28 mouse cellular contexts compared by ENCODE assay signal in the genomic region with DNA sequence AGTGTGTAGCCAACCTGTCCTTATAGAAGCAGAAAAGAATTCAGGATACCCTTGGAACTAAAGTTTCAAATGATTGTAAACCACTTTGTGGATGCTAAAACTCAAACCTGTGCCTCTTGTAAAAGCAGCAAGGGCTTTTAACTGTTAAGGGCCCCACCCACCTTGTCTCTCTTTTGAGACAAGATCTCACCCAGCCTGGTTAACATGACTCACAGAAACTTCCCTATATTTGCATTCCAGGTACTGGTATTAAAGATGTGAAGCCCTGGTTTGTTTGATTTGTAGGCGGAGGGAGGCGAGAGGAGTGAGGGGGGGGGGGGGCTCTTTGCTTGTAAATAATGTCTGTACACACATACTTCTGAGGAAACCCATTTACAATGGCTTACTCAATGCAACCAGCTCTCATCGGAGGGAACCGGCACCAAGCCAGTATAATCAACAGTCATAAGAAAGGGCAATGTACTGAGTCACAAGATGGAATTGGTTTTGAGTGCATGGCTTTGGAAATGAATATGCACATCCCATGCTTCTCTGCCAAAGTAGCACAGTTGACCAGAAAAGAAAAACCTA. TPM values are rescaled to one million over a fixed set of nuclear protein-coding genes. Genes with fewer than 3 reads are reported as not detected.
DNase-seq lines count a peak whose midpoint lies in the region; ATAC-seq and TF ChIP-seq lines count a peak whose summit lies in the region.
"Had no signal": no experiment of that assay in that cellular context is flagged by ENCODE, and none has a peak within 500 bp of the region (broad histone marks: within the 10 kb centered on the region; RNA-seq: fewer than 3 reads in every experiment).

No protein-coding gene starts in this region.

- peak; percentile 33; the same call in 1 of the 2 replicates for ATAC-seq in lung, postnatal 0 days
- ATAC-seq in stomach, embryonic 15.5 days (ENCODE audit: insufficient read depth, low FRiP score, low read depth), result peak; percentile 66; the same call in 1 of the 2 replicates
- ATAC-seq: CD4-positive, CD25-positive, alpha-beta regulatory T cell, adult 4 months; hindbrain, embryonic 16.5 days; liver, embryonic 12.5 days; liver, postnatal 0 days had no signal

- H3K9ac ChIP-seq in lung, postnatal 0 days (replicated peaks; ENCODE audit: low read depth), result no peak overlapping the region
- H3K9ac ChIP-seq in stomach, embryonic 15.5 days, result no peak overlapping the region
- H3K9ac ChIP-seq: embryonic facial prominence, embryonic 12.5 days; heart, embryonic 13.5 days; liver, embryonic 12.5 days; liver, postnatal 0 days; midbrain, embryonic 12.5 days; neural tube, embryonic 13.5 days had no signal

- no peak overlapping the region for H3K4me2 ChIP-seq in lung, postnatal 0 days (replicated peaks; ENCODE audit: low read depth, low read length)
- H3K4me2 ChIP-seq in stomach, embryonic 15.5 days, result no peak overlapping the region
- H3K4me2 ChIP-seq: embryonic facial prominence, embryonic 12.5 days; heart, embryonic 13.5 days; liver, embryonic 12.5 days; midbrain, embryonic 12.5 days; neural tube, embryonic 13.5 days had no signal

- H3K4me3 ChIP-seq in lung, postnatal 0 days (ENCODE audit: low read depth, low read length), result no peak overlapping the region
- H3K4me3 ChIP-seq in C2C12 (ENCODE audit: insufficient read depth, poor library complexity, severe bottlenecking), result no peak overlapping the region
- H3K4me3 ChIP-seq in embryonic fibroblast, embryonic 13.5 days (ENCODE audit: insufficient read depth, low read length), result no peak overlapping the region
- H3K4me3 ChIP-seq in stomach, embryonic 15.5 days (replicated peaks), result no peak overlapping the region
- H3K4me3 ChIP-seq: embryonic facial prominence, embryonic 12.5 days; heart, embryonic 13.5 days; hindbrain, embryonic 10.5 days; liver, embryonic 12.5 days; midbrain, embryonic 12.5 days; neural tube, embryonic 13.5 days had no signal

- intact Hi-C loops in heart, postnatal 10 days (cut with DNase I), result no loop called here

- H3ac ChIP-seq in C2C12 (ENCODE audit: control insufficient read depth, insufficient read length, low read depth), result no peak overlapping the region

- no peak for TF ChIP-seq CTCF in lung, postnatal 0 days (IDR thresholded peaks at IDR 0.05)
- TF ChIP-seq CTCF in C2C12 (IDR thresholded peaks at IDR 0.05; ENCODE audit: control insufficient read depth, insufficient read depth, insufficient read length), result no peak
- TF ChIP-seq CTCF in embryonic fibroblast, embryonic 13.5 days (IDR thresholded peaks at IDR 0.05; ENCODE audit: borderline replicate concordance, insufficient read depth, low read length), result no peak

- no peaks in the 10 kb centered on the region for H3K79me2 ChIP-seq in C2C12 (ENCODE audit: control insufficient read depth, insufficient read depth)

- TF ChIP-seq POLR2A in embryonic fibroblast, embryonic 13.5 days (IDR thresholded peaks at IDR 0.05; ENCODE audit: low read depth, low read length), result no peak

- no peaks in the 10 kb centered on the region for H3K36me3 ChIP-seq in lung, postnatal 0 days (ENCODE audit: insufficient read depth, low read length)
- no peaks in the 10 kb centered on the region for H3K36me3 ChIP-seq in C2C12 (ENCODE audit: control insufficient read depth, insufficient read depth)
- no peaks in the 10 kb centered on the region for H3K36me3 ChIP-seq in stomach, embryonic 15.5 days
- H3K36me3 ChIP-seq: embryonic facial prominence, embryonic 12.5 days; heart, embryonic 13.5 days; hindbrain, embryonic 10.5 days; liver, embryonic 12.5 days; midbrain, embryonic 12.5 days; neural tube, embryonic 13.5 days had no signal

- H3K9me3 ChIP-seq in lung, postnatal 0 days (ENCODE audit: low read length), result no peaks in the 10 kb centered on the region
- no peaks in the 10 kb centered on the region for H3K9me3 ChIP-seq in stomach, embryonic 15.5 days
- H3K9me3 ChIP-seq: embryonic facial prominence, embryonic 12.5 days; hindbrain, embryonic 10.5 days; liver, embryonic 12.5 days; neural tube, embryonic 13.5 days had no signal

- WGBS in lung, postnatal 0 days, result 57% methylated on average over 4 of the region's 4 CpGs
- 66% methylated on average over 4 of the region's 4 CpGs for WGBS in stomach, embryonic 15.5 days

- no peaks in the 10 kb centered on the region for H3K79me3 ChIP-seq in C2C12 (ENCODE audit: low read depth)

- H3K27ac ChIP-seq in lung, postnatal 0 days (ENCODE audit: low read length), result no peak overlapping the region
- H3K27ac ChIP-seq in embryonic fibroblast, embryonic 13.5 days (ENCODE audit: insufficient read depth, low read length), result peak overlapping the region; percentile 26
- H3K27ac ChIP-seq in stomach, embryonic 15.5 days, result no peak overlapping the region
- H3K27ac ChIP-seq: embryonic facial prominence, embryonic 12.5 days; heart, embryonic 13.5 days; hindbrain, embryonic 10.5 days; liver, embryonic 12.5 days; midbrain, embryonic 12.5 days; neural tube, embryonic 13.5 days had no signal

- peak; percentile 15 for DNase-seq in lung, postnatal 0 days (ENCODE audit: low spot score)
- DNase-seq in lung, postnatal 14 days, result no peak
- DNase-seq in cerebellum, adult 11 months, result no peak
- no peak for DNase-seq in heart, postnatal 10 days
- DNase-seq: adrenal gland, adult 8-10 months; cerebellum, adult 9-10 months; embryo, embryonic 11 days; gastrocnemius, postnatal 10 days; heart, postnatal 14 days; kidney, adult 9 months; kidney, postnatal 10 days; layer of hippocampus, postnatal 36 days; left cerebral cortex, postnatal 4 days; liver, postnatal 0 days; thymus, adult 18-20 months; thymus, postnatal 36 days had no signal

- no peaks in the 10 kb centered on the region for H3K4me1 ChIP-seq in lung, postnatal 0 days (ENCODE audit: insufficient read depth, low read depth, low read length)
- H3K4me1 ChIP-seq in embryonic fibroblast, embryonic 13.5 days (ENCODE audit: control insufficient read depth, insufficient read depth, low read length), result no peaks in the 10 kb centered on the region
- H3K4me1 ChIP-seq in stomach, embryonic 15.5 days, result no peaks in the 10 kb centered on the region
- H3K4me1 ChIP-seq: embryonic facial prominence, embryonic 12.5 days; heart, embryonic 13.5 days; liver, embryonic 12.5 days; midbrain, embryonic 12.5 days; neural tube, embryonic 13.5 days had no signal

- H3K27me3 ChIP-seq in lung, postnatal 0 days (replicated peaks; ENCODE audit: insufficient read depth, low read length), result no peaks in the 10 kb centered on the region
- H3K27me3 ChIP-seq in C2C12 (ENCODE audit: control insufficient read depth, insufficient read depth, insufficient read length), result no peaks in the 10 kb centered on the region
- no peaks in the 10 kb centered on the region for H3K27me3 ChIP-seq in stomach, embryonic 15.5 days (replicated peaks)
- H3K27me3 ChIP-seq: embryonic facial prominence, embryonic 12.5 days; heart, embryonic 13.5 days; liver, embryonic 12.5 days; midbrain, embryonic 12.5 days; neural tube, embryonic 13.5 days had no signal

- no peak for TF ChIP-seq EP300 in lung, postnatal 0 days (IDR thresholded peaks at IDR 0.05)

TF ChIP-seq in C2C12, 6 proteins besides CTCF, POLR2A, EP300 and RAD21:
- TF ChIP-seq CEBPB (IDR thresholded peaks at IDR 0.05; ENCODE audit: low read depth) (peak; percentile 25), USF1 (IDR thresholded peaks at IDR 0.05; ENCODE audit: low read depth) (no peak)

RNA-seq across cellular contexts. Expression of gene Atp10b, which starts 23.7 kb away (rescaled TPM):
- 0.16 and 0.19 TPM in 2 replicates for polyA plus RNA-seq in lung, postnatal 0 days (2015; fragmentation: Nextera tagmentation; extraction: Ambion mirVana)
- polyA plus RNA-seq in C2C12 (2012; fragmentation: generic; extraction: Trizol), result under 0.01 TPM
- polyA plus RNA-seq in embryonic fibroblast, embryonic 13.5 days (2011; ENCODE audit: insufficient read length, low read depth, missing spikeins), result 0.14 TPM in 1 of 2 replicates, not detected in the other
- 1.9 and 2.1 TPM in 2 replicates for polyA plus RNA-seq in stomach, embryonic 15.5 days (2015; fragmentation: Nextera tagmentation; extraction: Ambion mirVana)
- not detected for total RNA-seq in heart, postnatal 10 days (2021)
- total RNA-seq: megakaryocyte, adult 5-6 weeks had no signal
- polyA plus RNA-seq: CD4-positive, CD25-positive, alpha-beta regulatory T cell, adult 4 months; liver, embryonic 12.5 days; liver, postnatal 0 days had no signal
